Comparison of ENCODE assay signal across 28 mouse cellular contexts in the genomic region with DNA sequence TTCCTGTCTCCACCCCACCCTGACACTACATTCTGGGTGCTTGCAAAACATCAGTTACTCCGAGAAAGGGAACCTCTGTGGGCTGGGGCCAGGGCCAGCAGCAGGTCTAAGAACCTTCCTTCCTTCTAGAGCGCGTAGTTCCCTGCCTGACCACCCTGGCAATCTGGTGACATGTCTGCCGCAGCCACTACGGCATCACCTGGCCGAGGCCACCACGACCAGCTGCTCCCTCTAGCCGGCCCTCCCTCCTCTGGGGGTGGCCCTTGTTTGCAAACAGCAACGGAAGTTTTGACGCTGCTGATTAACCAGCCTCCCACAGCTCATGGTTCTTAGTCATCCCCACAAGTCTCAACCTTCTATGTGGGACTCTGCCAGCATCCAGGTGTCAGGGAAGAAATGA. TPM values are rescaled to one million over a fixed set of nuclear protein-coding genes. Genes with fewer than 3 reads are reported as not detected.
A peak's percentile ranks its signal among the peaks of the same experiment; 100 is the strongest.
DNase-seq lines count a peak whose midpoint lies in the region; ATAC-seq and TF ChIP-seq lines count a peak whose summit lies in the region.
"Had no signal": no experiment of that assay in that cellular context is flagged by ENCODE, and none has a peak within 500 bp of the region (broad histone marks: within the 10 kb centered on the region; RNA-seq: fewer than 3 reads in every experiment).

No protein-coding gene starts in this region.

- intact Hi-C loops in left cerebral cortex, postnatal 14 days (cut with DNase I), result no loop called here

- peak; percentile 15 for DNase-seq in liver
- no peak for DNase-seq in liver, embryonic 11.5 days (ENCODE audit: low spot score)
- DNase-seq in Patski (ENCODE audit: low read depth, low spot score), result no peak
- peak; percentile 43 for DNase-seq in yolk sac, embryonic 10.5 days (ENCODE audit: low spot score)
- DNase-seq in left cerebral cortex, postnatal 14 days (ENCODE audit: low spot score in 2 of 2), result no peak
- no peak for DNase-seq in right cerebral cortex, postnatal 25 days
- DNase-seq in gastrocnemius, postnatal 25 days, result no peak
- DNase-seq: adrenal gland, adult 8-10 months; cerebellum, adult 9-11 months; gastrocnemius, postnatal 10 days; heart, adult 18-20 months; heart, postnatal 10 days; layer of hippocampus, adult 9-11 months; lung, postnatal 36 days; midbrain, embryonic 14.5 days; retina, postnatal 1 day; right cerebral cortex, postnatal 4 days; thymus, adult 18-20 months; thymus, postnatal 36 days had no signal

- TF ChIP-seq CTCF in Patski (IDR thresholded peaks at IDR 0.05), result no peak

- ATAC-seq in liver, embryonic 11.5 days (replicated peaks; ENCODE audit: low FRiP score), result no peak
- ATAC-seq in Patski, result peak; percentile 44
- ATAC-seq: forebrain, embryonic 13.5 days; hindbrain, postnatal 0 days; intestine, embryonic 16.5 days had no signal

- POLR2A ChIA-PET in Patski (lab: Charles Lee), result no interaction called here

- CTCF ChIA-PET in Patski (lab: Charles Lee), result interaction anchor here (0.8 kb wide), 1 partner anchor 16 kb away, joined by 3 read pairs; no protein-coding TSS in a partner anchor

- no peak overlapping the region for H3K9ac ChIP-seq in liver, embryonic 11.5 days (ENCODE audit: low read depth, low read length)
- H3K9ac ChIP-seq: forebrain, embryonic 13.5 days; heart, embryonic 12.5 days; liver, embryonic 15.5 days; lung, embryonic 15.5 days; neural tube, embryonic 13.5 days; stomach, embryonic 15.5 days had no signal

- WGBS in liver, embryonic 11.5 days, result 27% methylated on average over 10 of the region's 10 CpGs

- no peak overlapping the region for H3K4me2 ChIP-seq in liver, embryonic 11.5 days
- H3K4me2 ChIP-seq: forebrain, embryonic 13.5 days; heart, embryonic 12.5 days; liver, embryonic 15.5 days; lung, embryonic 15.5 days; neural tube, embryonic 13.5 days; stomach, embryonic 15.5 days had no signal

- H3K27me3 ChIP-seq in liver, embryonic 11.5 days (replicated peaks; ENCODE audit: control insufficient read depth, insufficient read depth, low read length), result no peaks in the 10 kb centered on the region
- no peaks in the 10 kb centered on the region for H3K27me3 ChIP-seq in Patski
- H3K27me3 ChIP-seq in megakaryocyte, embryonic 14.5 days (replicated peaks), result peaks cover 45% of the 10 kb centered on the region
- H3K27me3 ChIP-seq: heart, embryonic 12.5 days; lung, embryonic 15.5 days; neural tube, embryonic 13.5 days; stomach, embryonic 15.5 days had no signal

- in situ Hi-C loops in Patski (cut with MboI; ENCODE audit: low pct_unique_long_range_greater_than_20kb), result no loop called here

- no peak overlapping the region for H3K27ac ChIP-seq in liver, embryonic 11.5 days (ENCODE audit: low read depth, low read length)
- H3K27ac ChIP-seq: forebrain, embryonic 13.5 days; hindbrain, postnatal 0 days; liver, embryonic 15.5 days; lung, embryonic 15.5 days; neural tube, embryonic 13.5 days; stomach, embryonic 15.5 days had no signal

- H3K36me3 ChIP-seq in liver, embryonic 11.5 days (ENCODE audit: control insufficient read depth, insufficient read depth, low read length), result no peaks in the 10 kb centered on the region
- H3K36me3 ChIP-seq in megakaryocyte, embryonic 14.5 days (replicated peaks; ENCODE audit: low read length), result peaks cover 6% of the 10 kb centered on the region
- H3K36me3 ChIP-seq: heart, embryonic 12.5 days; liver, embryonic 15.5 days; lung, embryonic 15.5 days; neural tube, embryonic 13.5 days; stomach, embryonic 15.5 days had no signal

- no peaks in the 10 kb centered on the region for H3K9me3 ChIP-seq in liver, embryonic 11.5 days (ENCODE audit: control insufficient read depth, low read length)
- H3K9me3 ChIP-seq in megakaryocyte, embryonic 14.5 days, result no peaks in the 10 kb centered on the region
- H3K9me3 ChIP-seq: forebrain, embryonic 13.5 days; heart, embryonic 12.5 days; liver, embryonic 15.5 days; lung, embryonic 15.5 days; neural tube, embryonic 13.5 days; stomach, embryonic 15.5 days had no signal

- H3K4me1 ChIP-seq in liver, embryonic 11.5 days (replicated peaks; ENCODE audit: control insufficient read depth, insufficient read depth, low read length), result peaks cover 3% of the 10 kb centered on the region; the same call in 1 of the 2 replicates
- H3K4me1 ChIP-seq in megakaryocyte, embryonic 14.5 days, result peaks cover 81% of the 10 kb centered on the region
- H3K4me1 ChIP-seq: forebrain, embryonic 13.5 days had no signal

- no peak overlapping the region for H3K4me3 ChIP-seq in liver, embryonic 11.5 days (ENCODE audit: low read depth, low read length)
- peak overlapping the region; percentile 86 for H3K4me3 ChIP-seq in megakaryocyte, embryonic 14.5 days (replicated peaks)
- H3K4me3 ChIP-seq: forebrain, embryonic 13.5 days; heart, embryonic 12.5 days; liver, embryonic 15.5 days; lung, embryonic 15.5 days; neural tube, embryonic 13.5 days; stomach, embryonic 15.5 days had no signal

RNA-seq across cellular contexts. Expression of gene Kifc3, which starts 53.2 kb away (rescaled TPM):
- polyA plus RNA-seq in liver, embryonic 11.5 days (2014; fragmentation: Nextera tagmentation; extraction: Ambion mirVana), result 7.8 and 8.1 TPM in 2 replicates
- 158 TPM for polyA plus RNA-seq in Patski (2021)
- polyA plus RNA-seq in megakaryocyte, embryonic 14.5 days (2012; ENCODE audit: insufficient read depth, low replicate concordance), result 53.9 and 60.5 TPM in 2 replicates
- 10 to 100 TPM; 52.9 to 60.3 TPM for total RNA-seq in left cerebral cortex, postnatal 14 days (2021)
- total RNA-seq in gastrocnemius, postnatal 25 days (2021), result 10 to 100 TPM in 1 of 2 experiments, 1 to 10 TPM in 1; 7.8 to 10.6 TPM

Comparison
In these comparisons a context has a peak if more than half of its experiments do, and no peak if none do; other contexts are left out.
1. DNase-seq: peak in liver (single experiment) and yolk sac, embryonic 10.5 days (single experiment); none in liver, embryonic 11.5 days (single experiment), Patski (single experiment), left cerebral cortex, postnatal 14 days (0 of 2), right cerebral cortex, postnatal 25 days (single experiment) and gastrocnemius, postnatal 25 days (single experiment).